Mouse (Mus musculus): ENCODE measurements at regions not wholly inside any gene's neighbourhood (a gene's known extent, or its start where the extent isn't known, plus 50 kb on each side); places are given as distances from the start of the nearest gene placed in this dataset.

DNA sequence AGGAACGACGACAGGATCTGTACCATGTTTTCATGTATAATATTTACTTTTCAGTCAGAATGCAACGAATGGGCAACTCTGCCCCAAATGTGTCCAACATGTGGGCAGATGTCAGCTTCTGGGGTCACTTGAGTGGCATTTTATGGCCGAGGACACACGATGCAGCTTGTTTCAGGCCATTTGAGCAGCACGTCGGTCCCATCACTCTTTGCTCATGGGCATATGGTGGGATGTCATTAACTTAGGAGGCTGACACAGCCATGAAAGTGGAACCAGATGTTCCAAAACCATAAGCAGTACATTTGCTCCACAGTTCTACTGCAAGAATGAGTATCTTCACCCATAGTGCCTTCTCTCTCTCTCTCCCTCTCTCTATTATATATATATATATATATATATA, 499.1 kb upstream of the Sox9 start:
- DNase-seq = no peak

DNA sequence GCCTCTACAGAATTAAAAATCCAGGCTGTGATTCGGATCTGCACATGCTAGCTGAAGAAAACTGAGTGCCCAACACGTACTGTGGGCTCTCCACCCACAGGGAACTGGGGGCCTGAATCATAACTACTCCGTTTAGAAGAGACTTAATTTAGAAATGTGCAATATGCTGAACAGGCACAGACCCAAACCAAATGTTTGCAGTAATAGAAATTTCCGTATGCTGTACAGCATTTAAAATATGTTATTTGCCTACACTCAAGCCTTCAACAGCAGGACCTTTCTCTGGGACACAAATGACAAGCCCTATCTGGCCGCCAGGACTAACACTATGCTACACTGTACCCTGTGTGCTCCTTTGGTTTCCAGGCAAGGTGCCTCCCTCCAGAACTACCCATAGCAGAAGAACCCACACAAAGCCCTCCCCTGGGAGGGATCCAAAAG, 483.1 kb upstream of the Sox9 start:
- DNase-seq = no peak

- DNase-seq = no peak
Observed at GRCm38 (mm10) chr11:112303091-112303490, 478.9 kb upstream of the Sox9 start.

- no peak for DNase-seq
Observed at GRCm38 (mm10) chr11:112325850-112326249, 456.2 kb upstream of the Sox9 start.

GRCm38 (mm10) chr11:112327606-112328005, 454.4 kb upstream of the Sox9 start:
- no peak for DNase-seq

GRCm38 (mm10) chr11:112345133-112345532, 436.9 kb upstream of the Sox9 start:
- no peak for DNase-seq

DNA sequence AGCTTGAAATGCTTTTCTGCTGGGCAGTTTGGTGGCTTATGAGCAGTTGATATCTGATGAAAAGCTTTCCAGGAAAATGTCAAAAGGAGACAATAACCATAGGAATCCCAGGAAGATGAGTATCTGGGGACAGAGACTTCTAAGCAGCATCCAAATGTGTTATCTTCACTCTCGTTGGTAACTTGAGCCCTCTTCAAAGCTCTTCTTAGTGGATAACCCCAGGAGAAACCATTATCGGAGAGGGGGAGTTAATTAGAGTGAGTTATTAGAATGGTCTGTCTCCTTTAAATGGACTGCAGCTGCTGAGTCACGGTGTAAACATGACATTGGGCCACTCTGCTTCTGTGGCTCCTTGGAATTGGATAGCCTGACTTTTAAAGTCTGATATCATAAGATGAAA, 436.4 kb upstream of the Sox9 start:
- DNase-seq = no peak

- DNase-seq = no peak
Observed at GRCm38 (mm10) chr11:112346089-112346488, 435.9 kb upstream of the Sox9 start.

- DNase-seq = no peak
Observed at GRCm38 (mm10) chr11:112346532-112346931, 435.5 kb upstream of the Sox9 start.

- DNase-seq = no peak
Observed at GRCm38 (mm10) chr11:112355311-112355710, 426.7 kb upstream of the Sox9 start.

- no peak for DNase-seq
Observed at GRCm38 (mm10) chr11:112366715-112367114, 415.3 kb upstream of the Sox9 start.

DNA sequence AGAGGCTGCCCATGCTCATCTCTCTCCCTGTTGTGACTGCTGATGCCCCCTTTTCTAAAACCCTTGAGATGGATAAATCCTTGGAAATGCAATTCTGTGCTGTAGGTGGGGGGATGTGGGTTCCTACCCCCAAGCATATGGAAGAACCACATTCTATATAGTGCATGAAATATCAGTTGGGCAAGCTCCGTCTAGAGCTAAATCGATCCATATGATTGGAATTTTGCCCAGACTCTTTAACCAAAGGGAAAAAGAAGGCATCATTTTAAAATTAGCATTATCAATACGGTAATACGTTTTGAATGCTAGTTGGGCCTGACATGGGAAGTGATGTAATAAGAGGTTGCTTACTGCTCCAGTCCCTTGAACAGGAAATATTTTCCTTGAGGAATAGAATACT, 411.1 kb upstream of the Sox9 start:
- no peak for DNase-seq

- DNase-seq = no peak
Observed at GRCm38 (mm10) chr11:112400069-112400468, 382.0 kb upstream of the Sox9 start.

- DNase-seq = no peak
Observed at GRCm38 (mm10) chr11:112407681-112408080, 374.3 kb upstream of the Sox9 start.

DNA sequence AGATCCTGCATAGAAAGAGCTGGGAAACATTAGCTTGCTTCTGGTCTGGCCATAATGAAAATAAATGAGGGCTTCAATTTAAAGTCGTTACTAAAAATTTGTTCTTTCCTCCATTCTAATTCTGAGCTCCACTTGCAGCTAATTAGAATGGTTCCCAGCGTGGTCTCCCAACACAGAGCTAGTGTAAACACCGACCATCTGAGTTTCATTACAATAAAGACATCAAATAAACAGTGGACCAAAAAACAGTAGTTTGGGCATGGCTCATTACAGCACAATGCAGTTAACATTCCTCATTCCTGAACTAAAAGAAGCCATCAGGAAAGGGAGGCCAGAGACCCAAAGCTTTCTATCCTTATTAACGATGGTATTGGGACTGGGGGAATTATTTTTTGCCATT, 369.6 kb upstream of the Sox9 start:
- no peak for DNase-seq

DNA sequence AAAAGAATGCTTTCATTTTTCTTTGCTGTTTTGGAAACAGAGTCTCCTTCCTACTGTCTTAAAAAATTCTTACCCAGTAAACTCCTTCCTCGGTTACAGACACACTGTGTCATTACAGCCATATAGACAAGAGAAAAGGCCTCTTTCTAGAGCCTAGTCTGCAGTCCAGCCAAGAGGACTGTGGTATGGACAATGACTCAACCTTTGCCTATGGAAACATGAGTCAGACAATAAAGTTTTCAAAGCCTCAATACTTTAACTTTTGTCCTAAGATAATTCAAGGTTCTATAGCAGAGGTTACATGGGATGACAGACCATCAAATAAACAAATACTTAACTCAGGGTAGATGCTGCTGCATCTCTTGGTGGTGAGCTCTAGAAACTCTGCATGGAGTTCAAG, 339.4 kb upstream of the Sox9 start:
- no peak for DNase-seq

GRCm38 (mm10) chr11:112443890-112444289, 338.1 kb upstream of the Sox9 start:
- DNase-seq = no peak

DNA sequence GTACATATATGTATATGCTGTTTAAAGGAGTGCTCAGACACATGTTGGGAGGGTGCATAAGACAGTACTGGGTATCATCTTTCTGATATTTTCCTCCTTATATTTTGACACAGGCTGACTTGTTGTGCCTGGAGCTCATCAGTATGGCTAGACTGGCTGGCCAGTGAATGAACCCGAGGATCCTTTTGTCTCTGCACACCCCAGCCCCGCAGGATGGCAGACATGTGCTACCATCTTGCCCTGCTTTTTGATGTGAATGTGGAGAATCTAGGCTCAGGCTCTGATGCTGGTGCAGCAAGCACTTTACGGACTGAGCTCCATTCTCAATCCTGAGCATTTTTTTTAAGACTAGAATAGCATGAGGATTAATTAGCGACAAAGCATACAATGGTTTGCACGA, 332.4 kb upstream of the Sox9 start:
- DNase-seq = no peak

GRCm38 (mm10) chr11:112450227-112450626, 331.8 kb upstream of the Sox9 start:
- DNase-seq = no peak

DNA sequence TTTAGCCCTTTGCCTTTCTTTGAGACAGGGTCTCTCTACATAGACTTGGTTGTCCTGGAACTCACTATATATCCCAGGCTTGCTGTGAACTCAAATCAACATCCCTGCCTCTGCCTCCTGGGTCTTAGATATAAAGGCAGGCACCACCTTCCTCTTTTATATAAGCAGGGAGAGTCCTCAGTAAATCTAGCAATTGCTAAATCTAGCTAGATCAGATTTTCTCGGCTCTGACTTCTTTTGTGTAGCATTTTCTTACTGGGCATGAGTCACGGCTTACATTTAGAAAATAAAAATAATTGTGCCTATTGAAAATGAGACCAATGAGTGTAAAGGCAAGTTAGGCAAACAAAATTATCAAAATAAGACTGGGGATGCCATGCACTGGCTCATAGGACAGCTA, 323.9 kb upstream of the Sox9 start:
- DNase-seq = no peak

GRCm38 (mm10) chr11:112463121-112463520, 318.9 kb upstream of the Sox9 start:
- no peak for DNase-seq

DNA sequence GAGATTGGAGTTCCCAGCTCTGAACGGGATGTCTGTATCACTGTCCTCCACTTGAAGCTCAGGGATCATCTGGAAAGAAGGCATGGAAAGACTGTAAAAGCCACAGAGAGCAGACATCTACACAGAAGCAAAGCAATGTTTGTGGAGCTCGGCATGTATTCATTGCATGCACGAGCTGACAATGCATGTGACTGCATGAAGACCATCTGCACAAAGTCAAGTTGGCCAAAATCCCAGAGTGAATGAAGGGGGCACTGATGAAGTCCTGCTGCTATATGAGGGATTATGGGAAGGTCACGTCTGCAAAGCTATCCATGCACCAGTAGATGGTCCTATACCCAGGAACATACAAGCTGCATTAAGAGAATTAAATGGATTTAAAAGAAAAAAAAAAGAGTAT, 317.6 kb upstream of the Sox9 start:
- DNase-seq = no peak

- DNase-seq = no peak
Observed at GRCm38 (mm10) chr11:112470336-112470735, 311.7 kb upstream of the Sox9 start.

DNA sequence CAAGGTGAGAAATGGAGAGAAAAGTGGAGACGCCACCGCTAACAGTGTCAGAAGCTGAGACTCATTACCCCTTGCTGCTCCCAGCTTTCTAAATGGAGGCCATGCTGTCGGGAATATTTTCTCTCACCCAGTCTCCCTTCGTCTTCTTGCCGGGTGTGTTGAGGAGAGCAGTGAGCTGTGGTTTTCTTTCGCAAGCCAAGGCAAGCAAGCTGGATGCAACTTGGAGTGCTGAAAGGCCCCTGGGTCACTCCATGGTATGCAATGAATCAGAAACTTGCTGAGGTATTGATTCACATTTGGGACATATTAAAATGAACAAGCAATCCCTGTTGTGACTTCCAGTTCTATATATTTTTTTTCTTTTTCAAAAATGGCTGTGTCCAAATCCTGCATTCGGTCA, 308.8 kb upstream of the Sox9 start:
- no peak for DNase-seq

DNA sequence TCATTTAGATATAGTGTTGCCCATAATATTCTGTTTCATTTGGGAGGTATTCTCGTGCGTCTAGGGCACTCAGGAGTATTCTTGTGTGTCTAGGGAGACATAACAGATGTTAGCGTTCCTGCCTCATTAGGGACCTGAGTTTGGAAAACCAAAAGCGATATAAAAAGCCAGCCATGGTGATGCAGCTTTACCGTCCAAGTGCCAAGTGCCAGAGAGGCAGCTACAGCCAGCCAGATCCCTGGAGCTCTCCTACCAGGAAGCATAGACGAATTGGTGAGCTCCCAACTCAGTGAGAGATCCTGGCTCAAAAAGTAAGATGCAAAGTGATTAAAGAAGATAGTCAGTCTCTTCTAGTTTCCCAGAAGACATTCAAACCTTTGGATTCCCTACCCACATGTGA, 308.3 kb upstream of the Sox9 start:
- no peak for DNase-seq

DNA sequence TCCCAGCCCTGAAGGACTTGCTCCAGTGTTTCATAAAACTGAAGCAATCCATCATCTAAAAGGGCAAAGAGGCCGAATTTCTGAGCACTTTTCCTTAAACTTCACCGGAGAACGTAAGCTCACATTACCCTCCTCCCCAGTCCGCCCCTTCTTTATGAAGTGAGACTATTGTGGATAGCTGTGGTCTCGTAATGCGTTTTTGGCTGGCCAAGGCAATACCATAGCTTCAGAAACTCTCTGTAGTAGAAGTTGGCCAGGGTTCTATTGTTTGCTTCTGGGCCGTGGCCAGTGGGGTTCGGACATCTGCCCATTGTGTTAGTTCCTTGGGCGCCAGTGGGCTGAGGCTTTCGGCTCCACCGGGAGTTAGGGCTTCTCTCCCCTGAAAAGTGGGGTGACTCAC, 301.7 kb upstream of the Sox9 start:
- DNase-seq = no peak
